Mouse (Mus musculus): ENCODE measurements around the gene Atad1.
A peak's percentile ranks its signal among the peaks of the same experiment; 100 is the strongest.
"Not testable (repeated sequence)": the region's sequence is repeated elsewhere in the genome, so short reads cannot be mapped to it uniquely, and the experiment has no call there.

The Atad1 gene

GRCm38 (mm10) chr19:32740641-32741345 lies 1.2 kb upstream of the Atad1 start:
- no peak for DNase-seq

- no peak for DNase-seq
These were observed 1.7 kb downstream of the Atad1 start for GRCm38 (mm10) chr19:32737844-32738243.

GRCm38 (mm10) chr19:32732922-32733321 lies 6.7 kb downstream of the Atad1 start:
- no peak for DNase-seq

GRCm38 (mm10) chr19:32729785-32730184 lies 9.8 kb downstream of the Atad1 start:
- DNase-seq: no peak

- peak; percentile 41 to 50 for DNase-seq
These were observed 12.9 kb downstream of the Atad1 start for GRCm38 (mm10) chr19:32726451-32727325.

GRCm38 (mm10) chr19:32723817-32724216 lies 15.8 kb downstream of the Atad1 start:
- DNase-seq: peak in 1 of 2 experiments; percentile 8

GRCm38 (mm10) chr19:32720319-32720718 lies 19.3 kb downstream of the Atad1 start:
- DNase-seq: no peak

GRCm38 (mm10) chr19:32717590-32717989 lies 22.0 kb downstream of the Atad1 start:
- DNase-seq: peak in 1 of 2 experiments; percentile 21

GRCm38 (mm10) chr19:32715681-32716080 lies 23.9 kb downstream of the Atad1 start:
- no peak for DNase-seq

GRCm38 (mm10) chr19:32715201-32715600 lies 24.4 kb downstream of the Atad1 start:
- peak; percentile 90 to 91 for DNase-seq

GRCm38 (mm10) chr19:32713471-32713870 lies 26.1 kb downstream of the Atad1 start:
- peak in 1 of 2 experiments; percentile 28 for DNase-seq

- peak; percentile 92 to 94 for DNase-seq
These were observed 27.0 kb downstream of the Atad1 start for GRCm38 (mm10) chr19:32712588-32713042.

GRCm38 (mm10) chr19:32711761-32712541 lies 27.6 kb downstream of the Atad1 start:
- DNase-seq: peak; percentile 98

GRCm38 (mm10) chr19:32710288-32710687 lies 29.3 kb downstream of the Atad1 start:
- DNase-seq: peak; percentile 16 to 39

GRCm38 (mm10) chr19:32708996-32709395 lies 30.6 kb downstream of the Atad1 start:
- no peak for DNase-seq

- DNase-seq: no peak
These were observed 37.4 kb downstream of the Atad1 start for GRCm38 (mm10) chr19:32702191-32702590.

GRCm38 (mm10) chr19:32696674-32697073 lies 42.9 kb downstream of the Atad1 start:
- DNase-seq: no peak

- peak; percentile 10 to 56 for DNase-seq
These were observed 49.9 kb downstream of the Atad1 start for GRCm38 (mm10) chr19:32689724-32690123.

GRCm38 (mm10) chr19:32688227-32688626 lies 51.4 kb downstream of the Atad1 start:
- DNase-seq: not testable (repeated sequence)

GRCm38 (mm10) chr19:32687721-32688120 lies 51.9 kb downstream of the Atad1 start:
- no peak for DNase-seq

GRCm38 (mm10) chr19:32683081-32683480 lies 56.5 kb downstream of the Atad1 start:
- no peak for DNase-seq

GRCm38 (mm10) chr19:32680894-32681293 lies 58.7 kb downstream of the Atad1 start:
- DNase-seq: no peak

- DNase-seq: no peak
These were observed 63.8 kb downstream of the Atad1 start for GRCm38 (mm10) chr19:32675766-32676165.
